Mouse (Mus musculus): ENCODE results near the gene Ptn. TPM values are rescaled to one million over a fixed set of nuclear protein-coding genes. Genes with fewer than 3 reads are reported as not detected.

Gene Ptn
- polyA plus RNA-seq, 1 experiment: 3.1 TPM

GRCm38 (mm10) chr6:36841701-36842100, 31.7 kb upstream of the Ptn start:
- no peaks in the 10 kb centered on the region for H3K79me2 ChIP-seq (ENCODE audit: control insufficient read depth, insufficient read depth)
- H3K27me3 ChIP-seq (ENCODE audit: control insufficient read depth, insufficient read depth, insufficient read length): no peaks in the 10 kb centered on the region
- H3K4me3 ChIP-seq: no peak overlapping the region
- H3K4me2 ChIP-seq (ENCODE audit: low read depth): no peak overlapping the region
- TF ChIP-seq TCF3 (IDR thresholded peaks at IDR 0.05; ENCODE audit: insufficient read length, low read depth) (no peak), CEBPB (IDR thresholded peaks at IDR 0.05; ENCODE audit: insufficient read depth, poor library complexity, severe bottlenecking) (no peak), MYOG (IDR thresholded peaks at IDR 0.05; ENCODE audit: control insufficient read depth in 1 of 3, insufficient read depth in 1 of 3, insufficient read length in 2 of 3, low read depth in 2 of 3) (no peak), POLR2A (IDR thresholded peaks at IDR 0.05; ENCODE audit: insufficient read length, low read depth) (no peak), SRF (IDR thresholded peaks at IDR 0.05; ENCODE audit: control insufficient read depth, insufficient read length, low read depth) (no peak), MYOD1 (IDR thresholded peaks at IDR 0.05; ENCODE audit: control insufficient read depth in 1 of 3, insufficient read length in 2 of 3, low read depth in 2 of 3) (no peak)
- H3ac ChIP-seq (ENCODE audit: control insufficient read depth, insufficient read length): no peak overlapping the region
- H3K36me3 ChIP-seq (ENCODE audit: control insufficient read depth, insufficient read depth): no peaks in the 10 kb centered on the region

GRCm38 (mm10) chr6:36841174-36841573, 31.2 kb upstream of the Ptn start:
- Histone ChIP-seq H3K79me2 (ENCODE audit: control insufficient read depth, insufficient read depth) (no peaks in the 10 kb centered on the region), H3K4me2 (ENCODE audit: low read depth) (no peak overlapping the region), H3K4me3 (no peak overlapping the region), H3K27me3 (ENCODE audit: control insufficient read depth, insufficient read depth, insufficient read length) (no peaks in the 10 kb centered on the region), H3ac (ENCODE audit: control insufficient read depth, insufficient read length) (no peak overlapping the region), H3K36me3 (ENCODE audit: control insufficient read depth, insufficient read depth) (no peaks in the 10 kb centered on the region)
- TF ChIP-seq TCF3 (IDR thresholded peaks at IDR 0.05; ENCODE audit: insufficient read length, low read depth): no peak
- TF ChIP-seq TCF12 (IDR thresholded peaks at IDR 0.05; ENCODE audit: insufficient read depth, poor library complexity, severe bottlenecking): no peak
- TF ChIP-seq MYOG (IDR thresholded peaks at IDR 0.05; ENCODE audit: control insufficient read depth in 1 of 3, insufficient read depth in 1 of 3, insufficient read length in 2 of 3, low read depth in 2 of 3): no peak
- TF ChIP-seq SRF (IDR thresholded peaks at IDR 0.05; ENCODE audit: control insufficient read depth, insufficient read length, low read depth): no peak
- TF ChIP-seq USF1 (IDR thresholded peaks at IDR 0.05; ENCODE audit: low read depth): no peak
- no peak for TF ChIP-seq E2F4 (IDR thresholded peaks at IDR 0.05; ENCODE audit: insufficient read depth)
- TF ChIP-seq MAX (IDR thresholded peaks at IDR 0.05; ENCODE audit: low read depth): no peak
- TF ChIP-seq CEBPB (IDR thresholded peaks at IDR 0.05; ENCODE audit: insufficient read depth, poor library complexity, severe bottlenecking): no peak
- TF ChIP-seq REST (IDR thresholded peaks at IDR 0.05; ENCODE audit: insufficient read depth, insufficient read length): no peak
- TF ChIP-seq POLR2AphosphoS2 (IDR thresholded peaks at IDR 0.05; ENCODE audit: insufficient read length, low read depth): no peak
- no peak for TF ChIP-seq MYOD1 (IDR thresholded peaks at IDR 0.05; ENCODE audit: control insufficient read depth in 1 of 3, insufficient read length in 2 of 3, low read depth in 2 of 3)
- TF ChIP-seq POLR2A (IDR thresholded peaks at IDR 0.05; ENCODE audit: insufficient read length, low read depth): no peak

- TF ChIP-seq TCF12 (IDR thresholded peaks at IDR 0.05; ENCODE audit: insufficient read depth, poor library complexity, severe bottlenecking) (no peak), SRF (IDR thresholded peaks at IDR 0.05; ENCODE audit: control insufficient read depth, insufficient read length, low read depth) (no peak), MAX (IDR thresholded peaks at IDR 0.05; ENCODE audit: low read depth) (no peak), MYOD1 (IDR thresholded peaks at IDR 0.05; ENCODE audit: control insufficient read depth in 1 of 3, insufficient read length in 2 of 3, low read depth in 2 of 3) (no peak), MYOG (IDR thresholded peaks at IDR 0.05; ENCODE audit: control insufficient read depth in 1 of 3, insufficient read depth in 1 of 3, insufficient read length in 2 of 3, low read depth in 2 of 3) (no peak), USF1 (IDR thresholded peaks at IDR 0.05; ENCODE audit: low read depth) (no peak)
- Histone ChIP-seq H3K4me2 (ENCODE audit: low read depth) (no peak overlapping the region), H3K79me2 (ENCODE audit: control insufficient read depth, insufficient read depth) (no peaks in the 10 kb centered on the region), H3K36me3 (ENCODE audit: control insufficient read depth, insufficient read depth) (no peaks in the 10 kb centered on the region), H3ac (ENCODE audit: control insufficient read depth, insufficient read length) (no peak overlapping the region), H3K27me3 (ENCODE audit: control insufficient read depth, insufficient read depth, insufficient read length) (no peaks in the 10 kb centered on the region), H3K4me3 (no peak overlapping the region)
Measured at GRCm38 (mm10) chr6:36838747-36839146, 28.7 kb upstream of the Ptn start.

DNA sequence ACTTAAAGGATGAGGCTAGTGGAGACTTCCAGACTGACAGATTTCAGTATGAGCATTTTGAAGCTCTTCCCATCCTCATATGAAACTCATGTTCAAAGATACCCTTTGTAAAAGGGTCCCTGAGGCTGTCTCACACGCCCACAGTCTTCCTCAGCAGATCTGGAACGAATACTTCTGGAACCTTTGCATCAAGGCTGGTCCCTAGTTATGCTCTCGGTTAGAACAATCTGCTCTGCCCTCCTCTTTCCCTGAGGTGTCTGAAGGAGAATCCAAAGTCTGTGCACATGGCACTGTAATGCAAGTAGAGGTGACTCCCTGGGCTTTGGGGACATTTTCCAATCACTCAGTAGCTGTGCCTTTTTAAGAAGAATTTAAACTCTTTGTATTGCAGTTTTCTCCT, 25.3 kb upstream of the Ptn start:
- Histone ChIP-seq H3K79me2 (ENCODE audit: control insufficient read depth, insufficient read depth) (no peaks in the 10 kb centered on the region), H3ac (ENCODE audit: control insufficient read depth, insufficient read length) (no peak overlapping the region), H3K4me3 (no peak overlapping the region), H3K27me3 (ENCODE audit: control insufficient read depth, insufficient read depth, insufficient read length) (no peaks in the 10 kb centered on the region), H3K36me3 (ENCODE audit: control insufficient read depth, insufficient read depth) (no peaks in the 10 kb centered on the region), H3K4me2 (ENCODE audit: low read depth) (no peak overlapping the region)
- TF ChIP-seq MYOD1 (IDR thresholded peaks at IDR 0.05; ENCODE audit: control insufficient read depth in 1 of 3, insufficient read length in 2 of 3, low read depth in 2 of 3) (no peak), MAX (IDR thresholded peaks at IDR 0.05; ENCODE audit: low read depth) (no peak), TCF12 (IDR thresholded peaks at IDR 0.05; ENCODE audit: insufficient read depth, poor library complexity, severe bottlenecking) (no peak), USF1 (IDR thresholded peaks at IDR 0.05; ENCODE audit: low read depth) (no peak), POLR2A (IDR thresholded peaks at IDR 0.05; ENCODE audit: insufficient read length, low read depth) (no peak), POLR2AphosphoS2 (IDR thresholded peaks at IDR 0.05; ENCODE audit: insufficient read length, low read depth) (no peak), MYOG (IDR thresholded peaks at IDR 0.05; ENCODE audit: control insufficient read depth in 1 of 3, insufficient read depth in 1 of 3, insufficient read length in 2 of 3, low read depth in 2 of 3) (no peak), E2F4 (IDR thresholded peaks at IDR 0.05; ENCODE audit: insufficient read depth) (no peak), CEBPB (IDR thresholded peaks at IDR 0.05; ENCODE audit: insufficient read depth, poor library complexity, severe bottlenecking) (no peak), REST (IDR thresholded peaks at IDR 0.05; ENCODE audit: insufficient read depth, insufficient read length) (no peak), TCF3 (IDR thresholded peaks at IDR 0.05; ENCODE audit: insufficient read length, low read depth) (no peak), SRF (IDR thresholded peaks at IDR 0.05; ENCODE audit: control insufficient read depth, insufficient read length, low read depth) (no peak)

DNA sequence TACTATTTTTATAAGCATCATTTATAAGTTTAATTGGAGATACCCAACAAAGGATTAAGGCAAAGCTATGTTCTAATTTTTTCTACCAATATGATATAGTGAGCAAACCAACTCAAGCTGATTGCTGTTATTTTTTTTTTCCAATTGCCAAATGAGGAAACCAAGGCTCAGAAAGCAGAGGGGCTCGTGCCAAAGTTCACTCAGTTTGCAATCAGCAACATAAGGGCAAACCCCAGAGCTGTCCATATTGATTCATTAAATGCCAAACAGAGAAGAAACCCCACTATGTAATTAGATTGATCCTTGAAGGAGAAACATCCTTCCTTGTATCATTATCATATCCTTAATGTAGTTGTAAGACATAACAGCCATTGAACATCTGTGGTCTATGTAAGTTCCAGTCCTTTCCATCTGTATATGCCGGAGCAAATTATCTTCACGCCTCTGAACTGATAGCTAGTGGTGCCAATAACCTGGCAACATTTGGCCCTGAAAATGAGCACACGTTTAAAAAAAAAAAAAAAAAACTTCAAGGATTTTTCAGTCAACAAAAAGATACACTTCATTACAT, 24.8 kb upstream of the Ptn start:
- Histone ChIP-seq H3K36me3 (ENCODE audit: control insufficient read depth, insufficient read depth) (no peaks in the 10 kb centered on the region), H3K4me3 (no peak overlapping the region), H3K79me2 (ENCODE audit: control insufficient read depth, insufficient read depth) (no peaks in the 10 kb centered on the region), H3K4me2 (ENCODE audit: low read depth) (no peak overlapping the region), H3K27me3 (ENCODE audit: control insufficient read depth, insufficient read depth, insufficient read length) (no peaks in the 10 kb centered on the region), H3ac (ENCODE audit: control insufficient read depth, insufficient read length) (no peak overlapping the region)
- no peak for TF ChIP-seq REST (IDR thresholded peaks at IDR 0.05; ENCODE audit: insufficient read depth, insufficient read length)
- TF ChIP-seq POLR2AphosphoS2 (IDR thresholded peaks at IDR 0.05; ENCODE audit: insufficient read length, low read depth): no peak
